Mouse (Mus musculus) adrenal gland (tissue): ENCODE data around the gene Snap25.

Experiments used
- intact Hi-C: fragments of 180-260 bp; cut with DNase I; formaldehyde crosslinking; loops from one replicate; pipeline ENCODE4 v1.15.1; 2025

The Snap25 gene

DNA sequence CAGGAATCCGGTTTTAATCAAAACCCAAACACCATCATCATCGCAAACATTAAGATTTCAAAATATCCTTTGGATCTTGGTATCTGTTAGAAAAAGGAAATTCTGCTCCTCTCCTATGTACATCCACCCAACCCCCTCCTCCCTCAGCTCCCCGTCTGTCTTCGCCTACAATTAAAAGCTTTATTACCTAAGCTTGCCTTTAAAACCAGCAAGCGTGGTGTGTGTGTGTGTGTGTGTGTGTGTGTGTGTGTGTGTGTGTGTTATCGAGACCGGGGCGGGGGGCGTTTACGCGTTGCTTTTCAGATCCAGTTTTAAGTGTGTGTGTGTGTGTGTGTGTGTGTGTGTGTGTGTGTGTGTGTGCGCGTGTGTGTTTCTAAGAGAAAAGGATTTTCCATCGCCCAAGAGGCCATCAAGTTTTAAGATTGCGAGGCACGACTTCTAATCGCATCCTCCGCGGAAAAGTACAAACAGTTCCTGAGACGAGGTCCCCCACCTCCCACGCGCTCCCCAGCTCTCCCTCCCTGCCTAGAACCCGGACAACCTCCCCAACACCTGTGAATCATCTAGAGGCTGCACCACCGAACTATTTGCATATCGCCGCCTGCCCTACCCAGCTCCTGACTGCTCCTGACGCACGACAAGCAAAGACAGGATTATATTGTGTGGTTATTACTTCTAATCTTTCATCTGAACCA, 1.4 kb upstream of the Snap25 start:
- intact Hi-C loops: loop anchor here (10.0 kb wide), 1 partner anchor 57 kb away; no protein-coding TSS in a partner anchor

DNA sequence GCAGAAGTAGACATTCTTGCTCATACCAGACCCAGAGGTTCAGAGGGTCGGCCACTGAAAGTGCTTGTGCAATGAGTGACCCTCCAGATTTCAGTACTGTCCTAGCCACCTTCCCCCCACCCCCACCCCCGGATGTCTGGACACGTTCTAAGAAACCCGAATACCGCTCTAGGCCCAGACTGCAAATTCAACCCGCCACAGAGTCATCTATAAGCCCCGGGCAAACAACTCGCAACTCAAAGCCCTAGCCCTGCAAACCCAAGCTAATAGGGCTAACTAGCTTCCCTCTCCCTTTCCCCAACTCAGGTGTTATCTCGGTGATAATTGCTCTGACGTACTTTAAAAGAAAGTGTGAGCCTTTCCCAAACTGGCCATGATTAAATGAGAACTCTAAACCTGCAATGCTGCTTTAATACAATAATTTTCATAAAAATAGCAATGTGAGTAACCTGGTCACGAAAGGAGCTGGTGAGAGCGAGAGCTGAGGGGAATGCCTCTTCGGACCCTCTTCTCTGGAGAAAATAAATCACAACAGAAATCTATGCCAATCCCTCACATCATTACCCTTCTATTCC, 725 bp upstream of the Snap25 start:
- intact Hi-C loops: loop anchor here (10.0 kb wide), 1 partner anchor 58 kb away; no protein-coding TSS in a partner anchor

- intact Hi-C loops: loop anchor here (10.0 kb wide), 1 partner anchor 59 kb away; no protein-coding TSS in a partner anchor
These were observed 757 bp downstream of the Snap25 start for GRCm38 (mm10) chr2:136714008-136714411.

GRCm38 (mm10) chr2:136715531-136715930, 2.3 kb downstream of the Snap25 start:
- intact Hi-C loops: loop anchor here (5.0 to 10.0 kb wide), 2 partner anchors 61 to 118 kb away; no protein-coding TSS in a partner anchor

GRCm38 (mm10) chr2:136716400-136716799, 3.1 kb downstream of the Snap25 start:
- intact Hi-C loops: loop anchor here (5.0 to 10.0 kb wide), 2 partner anchors 62 to 119 kb away; no protein-coding TSS in a partner anchor

DNA sequence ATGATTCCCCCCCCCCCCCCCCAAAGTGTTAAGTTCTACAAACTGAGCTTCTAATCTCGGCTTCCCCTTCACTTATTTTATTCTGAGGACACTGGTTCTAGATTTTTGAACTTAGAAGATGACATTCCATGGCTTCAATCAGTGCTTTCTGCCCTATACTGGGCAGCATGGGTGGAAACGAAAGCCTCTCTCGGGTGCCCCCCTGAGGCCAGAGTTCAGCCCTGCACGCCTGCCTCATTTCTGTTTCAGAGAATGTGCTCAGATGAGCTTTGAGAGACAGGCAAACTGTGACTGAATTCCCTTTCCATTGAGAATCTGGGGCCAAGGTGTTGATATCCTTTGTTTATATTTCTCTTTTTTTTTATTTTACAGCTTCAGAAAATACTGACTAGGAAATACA, 7.0 kb downstream of the Snap25 start:
- intact Hi-C loops: loop anchor here (5.0 to 10.0 kb wide), 2 partner anchors 233 to 575 kb away; no protein-coding TSS in a partner anchor

DNA sequence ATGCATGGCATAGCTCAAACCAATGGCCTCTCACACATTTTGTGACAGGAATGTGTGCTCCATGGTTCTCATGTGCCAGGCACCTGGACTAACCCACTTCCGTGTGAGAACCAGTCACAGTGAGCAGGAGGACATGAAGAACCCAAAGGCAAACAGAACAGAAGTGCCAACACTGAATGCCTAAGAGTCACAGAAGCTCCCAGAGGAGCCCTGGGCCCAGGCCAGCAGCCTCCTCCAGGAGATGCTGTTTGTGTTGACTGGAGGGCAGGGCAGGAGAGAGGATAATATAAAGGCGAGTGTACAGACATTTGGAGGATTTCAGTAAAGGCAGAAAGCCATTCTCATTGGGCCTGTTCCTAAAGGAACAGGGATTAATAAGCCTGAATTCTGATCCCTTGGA, 25.0 kb downstream of the Snap25 start:
- intact Hi-C loops: no loop called here

GRCm38 (mm10) chr2:136742230-136742629, 29.0 kb downstream of the Snap25 start:
- intact Hi-C loops: no loop called here

DNA sequence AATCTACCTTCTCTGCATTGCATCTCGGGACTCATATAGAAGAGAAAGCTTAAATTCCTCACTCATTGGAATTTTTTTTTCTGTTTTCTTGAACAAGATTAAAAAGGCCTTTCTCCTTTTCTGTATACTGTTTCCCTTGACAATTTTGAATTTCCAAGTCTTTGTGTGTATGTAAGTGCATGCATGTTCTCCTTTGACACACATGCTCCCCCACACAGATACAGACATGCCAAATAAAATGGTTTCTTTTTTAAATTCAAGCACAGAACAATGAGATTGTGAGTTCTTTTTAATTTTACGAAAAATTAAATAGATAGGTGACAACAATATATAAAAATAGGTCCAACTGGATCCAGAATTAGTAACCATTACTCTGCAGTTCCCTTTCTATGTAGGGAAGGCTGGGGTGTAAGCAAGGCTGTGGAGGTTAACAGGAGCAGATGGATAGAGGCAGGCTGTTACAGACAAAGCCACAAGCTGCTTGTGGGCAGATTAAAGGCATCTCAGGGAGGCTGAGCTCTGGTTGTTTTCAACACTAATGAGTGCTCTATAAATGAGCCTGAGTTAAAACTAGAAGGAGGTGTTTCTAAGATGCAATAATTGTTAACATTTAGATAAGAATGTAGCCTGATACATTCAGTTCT, 31.6 kb downstream of the Snap25 start:
- intact Hi-C loops: no loop called here

GRCm38 (mm10) chr2:136745327-136745994, 32.2 kb downstream of the Snap25 start:
- intact Hi-C loops: no loop called here

DNA sequence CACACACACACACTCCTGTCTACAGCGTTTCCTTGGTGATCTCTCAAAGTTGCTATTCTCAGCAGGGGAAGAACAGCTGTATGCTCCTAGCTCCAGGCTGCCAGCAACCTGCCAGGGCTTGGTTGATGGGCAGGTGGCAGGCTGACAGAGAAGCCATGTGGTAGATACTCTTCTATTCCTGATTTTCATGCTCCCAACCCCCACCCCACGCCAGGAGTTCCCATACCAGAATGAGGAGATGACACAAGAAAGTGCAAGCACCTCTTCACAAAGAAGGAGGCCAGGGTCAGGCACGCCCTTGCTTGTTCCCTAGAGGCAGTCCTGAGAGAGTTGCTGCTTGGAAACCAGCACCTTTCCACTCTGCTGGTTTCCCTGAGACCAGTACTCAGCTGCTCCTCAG, 40.4 kb downstream of the Snap25 start:
- intact Hi-C loops: no loop called here

GRCm38 (mm10) chr2:136758809-136759551, 45.7 kb downstream of the Snap25 start:
- intact Hi-C loops: no loop called here

GRCm38 (mm10) chr2:136778156-136778555, 64.9 kb downstream of the Snap25 start:
- intact Hi-C loops: no loop called here

DNA sequence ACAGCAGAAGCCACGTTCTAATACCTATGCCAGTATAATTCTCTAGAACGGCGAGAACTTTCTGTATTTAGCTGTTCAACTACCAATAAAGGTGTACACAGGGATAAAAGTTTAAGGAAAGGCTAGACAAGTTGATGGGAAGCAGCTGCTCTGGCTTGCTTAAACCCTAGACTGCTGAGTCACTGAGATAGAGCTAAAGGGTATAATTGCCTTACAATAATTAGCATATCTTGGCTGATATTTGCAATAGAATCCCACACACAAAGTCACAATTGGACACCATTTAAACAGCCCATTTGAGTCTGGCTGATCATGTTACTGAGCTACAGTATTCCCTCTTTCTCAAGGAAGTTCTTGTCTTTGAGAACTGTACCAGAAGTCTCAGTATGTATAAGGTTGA, 65.4 kb downstream of the Snap25 start:
- intact Hi-C loops: no loop called here

- intact Hi-C loops: no loop called here
These were observed 67.0 kb downstream of the Snap25 start for GRCm38 (mm10) chr2:136780268-136780667.

- intact Hi-C loops: no loop called here
These were observed 71.1 kb downstream of the Snap25 start for GRCm38 (mm10) chr2:136784310-136784709.

- intact Hi-C loops: no loop called here
These were observed 75.1 kb downstream of the Snap25 start for GRCm38 (mm10) chr2:136788379-136788778.

DNA sequence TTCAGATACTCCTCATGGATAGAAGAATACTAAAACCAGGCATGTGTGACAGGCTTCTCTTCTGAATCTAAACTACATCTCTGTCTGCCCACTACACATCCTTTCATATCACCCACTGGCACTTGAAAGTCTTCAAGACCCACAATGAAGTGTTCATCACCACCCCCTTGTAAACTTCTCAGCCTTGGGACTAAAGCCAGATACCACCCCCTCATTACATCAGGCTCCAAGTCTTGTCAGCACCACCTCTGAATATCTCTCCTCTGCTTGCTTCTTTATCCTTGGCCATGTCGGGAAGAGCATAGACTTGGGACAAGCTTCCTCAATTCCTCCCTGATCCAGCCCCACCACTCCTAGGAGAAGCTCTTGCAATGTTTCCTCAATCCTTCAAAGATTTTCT, 83.3 kb downstream of the Snap25 start:
- intact Hi-C loops: no loop called here

DNA sequence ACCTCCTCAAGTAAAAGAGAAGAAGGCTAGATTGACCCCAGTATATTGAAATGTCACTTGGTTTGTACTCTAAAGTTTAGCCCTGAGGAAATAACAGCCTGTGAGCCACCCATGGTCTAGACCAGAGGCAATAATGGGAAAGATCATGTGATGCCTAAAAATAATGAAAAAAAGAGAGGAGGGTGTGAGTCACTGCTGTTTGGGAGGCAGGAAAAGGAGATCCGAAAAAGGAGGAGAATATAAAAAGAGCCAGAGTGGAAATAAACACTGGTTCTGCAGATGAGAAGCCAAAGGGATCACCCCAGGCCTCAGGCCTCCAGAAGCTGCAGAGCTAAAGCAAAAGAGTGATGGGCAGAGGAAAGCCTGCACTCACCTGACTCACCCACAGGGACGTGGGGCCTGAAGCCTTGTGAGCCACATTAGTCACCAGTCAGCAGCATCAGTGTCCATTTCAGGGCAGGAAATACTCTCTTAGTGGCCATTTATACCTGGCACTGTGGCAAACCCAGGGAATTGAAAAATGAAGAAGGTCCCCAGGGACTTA, 85.7 kb downstream of the Snap25 start:
- intact Hi-C loops: no loop called here

GRCm38 (mm10) chr2:136801102-136801501, 87.8 kb downstream of the Snap25 start:
- intact Hi-C loops: no loop called here

DNA sequence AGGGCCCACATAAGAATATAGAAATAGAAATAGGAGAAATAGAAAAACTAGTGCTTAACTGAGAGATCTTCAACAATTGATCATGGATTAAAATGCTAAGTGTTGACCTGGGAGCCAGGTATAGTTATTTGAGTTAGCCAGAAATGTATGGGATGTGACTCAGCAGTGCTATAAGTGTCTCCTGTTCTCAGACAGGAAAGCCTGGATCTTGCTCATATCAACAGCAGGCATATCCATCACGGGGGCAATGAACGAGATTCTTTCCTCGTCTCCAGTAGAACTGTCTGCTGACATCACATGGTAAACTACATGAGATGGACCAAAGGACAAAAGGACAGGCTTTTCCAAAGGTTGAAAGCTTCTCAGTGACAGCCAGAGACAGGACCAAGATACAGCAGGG, 88.8 kb downstream of the Snap25 start:
- intact Hi-C loops: no loop called here
